Mouse (Mus musculus): Measurements from ENCODE around the gene Eif2s1. TPM values are rescaled to one million over a fixed set of nuclear protein-coding genes. Genes with fewer than 3 reads are reported as not detected.

Eif2s1 gene
- polyA plus RNA-seq, 1 experiment from 2014 or later = 199 TPM

DNA sequence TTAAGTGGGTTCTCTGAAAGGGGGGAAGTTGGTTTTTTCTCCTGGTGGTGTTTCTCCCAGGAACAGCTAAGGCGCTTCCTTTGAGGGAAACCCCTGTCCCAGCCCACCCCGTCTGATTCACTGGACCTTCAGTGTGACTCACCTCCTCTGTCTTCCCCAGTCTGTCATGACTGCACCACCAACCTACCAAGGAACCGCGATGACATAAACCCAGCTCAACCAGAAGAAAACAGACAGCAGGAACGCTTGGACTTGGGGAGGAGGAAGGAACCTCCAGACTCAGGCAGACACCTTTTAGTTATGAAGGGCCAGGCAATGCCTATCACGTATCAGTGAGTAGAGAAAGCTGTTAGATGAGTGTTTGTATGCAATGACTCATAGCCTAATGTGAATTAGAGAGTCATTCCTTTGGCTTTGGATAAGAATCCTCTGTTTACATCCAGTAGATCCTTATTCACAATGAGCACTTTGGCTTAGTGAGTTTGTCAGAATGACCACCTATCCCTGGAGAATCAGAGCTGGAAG is 46.5 kb downstream of the Eif2s1 start:
- Histone ChIP-seq H3K4me1 (ENCODE audit: control insufficient read depth, insufficient read depth, low read length) (peaks cover 23% of the 10 kb centered on the region), H3K4me2 (ENCODE audit: low read depth, low read length) (no peak overlapping the region), H3K36me3 (ENCODE audit: control insufficient read depth, insufficient read depth, low read length) (no peaks in the 10 kb centered on the region), H3K27ac (ENCODE audit: low read length) (no peak overlapping the region), H3K27me3 (ENCODE audit: control insufficient read depth, insufficient read depth, low read length) (peaks cover 17% of the 10 kb centered on the region; the same call in 1 of the 2 replicates), H3K4me3 (replicated peaks; ENCODE audit: low read length) (no peak overlapping the region), H3K9ac (ENCODE audit: low read length) (no peak overlapping the region), H3K9me3 (replicated peaks; ENCODE audit: control insufficient read depth, low read length) (no peaks in the 10 kb centered on the region; the same call in 1 of the 2 replicates)
- ATAC-seq (ENCODE audit: insufficient read depth, low FRiP score) = no peak
- WGBS = 63% methylated on average over 6 of the region's 6 CpGs

DNA sequence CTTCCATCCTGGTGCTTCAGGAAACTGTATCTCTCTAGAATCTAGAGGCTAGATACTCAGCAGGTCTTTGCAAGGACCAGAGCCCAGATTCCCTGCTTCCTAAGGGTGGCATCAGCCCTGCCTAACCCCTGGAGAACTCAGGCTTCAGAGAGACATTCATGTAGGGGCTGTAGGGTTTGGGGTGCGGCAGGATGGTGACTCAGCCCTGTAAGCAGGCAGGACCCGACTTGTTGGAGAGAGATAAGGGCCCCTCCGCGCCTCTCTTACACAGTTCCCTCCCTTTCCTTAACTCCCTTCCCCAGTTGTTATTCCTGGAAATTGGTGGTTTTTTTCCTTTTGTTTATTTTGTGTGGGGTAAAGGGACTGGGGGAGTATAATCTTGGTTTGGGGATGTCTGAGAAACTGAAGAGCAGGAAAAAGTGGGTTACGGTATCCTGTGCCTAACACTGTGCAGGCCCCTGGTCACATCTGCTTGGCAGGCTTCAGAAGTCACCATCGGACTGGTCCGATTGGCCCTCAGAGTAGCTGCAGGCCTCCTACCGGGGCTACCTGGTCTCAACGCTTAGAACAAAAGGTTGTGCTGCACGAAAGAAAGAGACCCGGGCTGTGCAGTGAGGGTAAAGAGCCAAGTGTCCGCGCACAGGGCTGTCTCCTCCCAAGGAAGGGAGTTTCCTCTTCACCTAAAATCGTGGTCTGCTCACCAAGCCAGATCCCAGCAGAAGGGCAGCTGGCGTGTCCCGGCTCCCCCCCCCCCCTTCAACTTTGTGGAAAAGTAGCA is 49.3 kb downstream of the Eif2s1 start:
- Histone ChIP-seq H3K9me3 (replicated peaks; ENCODE audit: control insufficient read depth, low read length) (no peaks in the 10 kb centered on the region; the same call in 1 of the 2 replicates), H3K4me2 (ENCODE audit: low read depth, low read length) (peak overlapping the region; percentile 78), H3K36me3 (ENCODE audit: control insufficient read depth, insufficient read depth, low read length) (no peaks in the 10 kb centered on the region), H3K4me3 (replicated peaks; ENCODE audit: low read length) (peak overlapping the region; percentile 44), H3K27ac (ENCODE audit: low read length) (peak overlapping the region; percentile 89), H3K4me1 (ENCODE audit: control insufficient read depth, insufficient read depth, low read length) (peaks cover 23% of the 10 kb centered on the region), H3K9ac (ENCODE audit: low read length) (peak overlapping the region; percentile 64), H3K27me3 (ENCODE audit: control insufficient read depth, insufficient read depth, low read length) (peaks cover 17% of the 10 kb centered on the region; the same call in 1 of the 2 replicates)
- 15% methylated on average over 16 of the region's 16 CpGs for WGBS
- peak; percentile 86 for ATAC-seq (ENCODE audit: insufficient read depth, low FRiP score)

GRCm38 (mm10) chr12:78911707-78912417 is 50.2 kb downstream of the Eif2s1 start:
- Histone ChIP-seq H3K4me2 (ENCODE audit: low read depth, low read length) (peak overlapping the region; percentile 78), H3K27me3 (ENCODE audit: control insufficient read depth, insufficient read depth, low read length) (peaks cover 17% of the 10 kb centered on the region; the same call in 1 of the 2 replicates), H3K9ac (ENCODE audit: low read length) (peak overlapping the region; percentile 64), H3K4me3 (replicated peaks; ENCODE audit: low read length) (peak overlapping the region; percentile 44), H3K9me3 (replicated peaks; ENCODE audit: control insufficient read depth, low read length) (no peaks in the 10 kb centered on the region; the same call in 1 of the 2 replicates), H3K36me3 (ENCODE audit: control insufficient read depth, insufficient read depth, low read length) (no peaks in the 10 kb centered on the region), H3K4me1 (ENCODE audit: control insufficient read depth, insufficient read depth, low read length) (peaks cover 19% of the 10 kb centered on the region), H3K27ac (ENCODE audit: low read length) (peak overlapping the region; percentile 89)
- WGBS = 2% methylated on average over 37 of the region's 37 CpGs
- peak; percentile 77; the same call in 1 of the 2 replicates for ATAC-seq (ENCODE audit: insufficient read depth, low FRiP score)

- Histone ChIP-seq H3K36me3 (ENCODE audit: control insufficient read depth, insufficient read depth, low read length) (no peaks in the 10 kb centered on the region), H3K9me3 (replicated peaks; ENCODE audit: control insufficient read depth, low read length) (no peaks in the 10 kb centered on the region), H3K4me3 (replicated peaks; ENCODE audit: low read length) (no peak overlapping the region), H3K27me3 (ENCODE audit: control insufficient read depth, insufficient read depth, low read length) (peaks cover 10% of the 10 kb centered on the region; the same call in 1 of the 2 replicates), H3K4me1 (ENCODE audit: control insufficient read depth, insufficient read depth, low read length) (peaks cover 26% of the 10 kb centered on the region), H3K9ac (ENCODE audit: low read length) (no peak overlapping the region), H3K4me2 (ENCODE audit: low read depth, low read length) (no peak overlapping the region), H3K27ac (ENCODE audit: low read length) (no peak overlapping the region)
- no peak for ATAC-seq (ENCODE audit: insufficient read depth, low FRiP score)
- 74% methylated on average over 4 of the region's 4 CpGs for WGBS
These were observed 52.8 kb downstream of the Eif2s1 start for GRCm38 (mm10) chr12:78914458-78914857.

DNA sequence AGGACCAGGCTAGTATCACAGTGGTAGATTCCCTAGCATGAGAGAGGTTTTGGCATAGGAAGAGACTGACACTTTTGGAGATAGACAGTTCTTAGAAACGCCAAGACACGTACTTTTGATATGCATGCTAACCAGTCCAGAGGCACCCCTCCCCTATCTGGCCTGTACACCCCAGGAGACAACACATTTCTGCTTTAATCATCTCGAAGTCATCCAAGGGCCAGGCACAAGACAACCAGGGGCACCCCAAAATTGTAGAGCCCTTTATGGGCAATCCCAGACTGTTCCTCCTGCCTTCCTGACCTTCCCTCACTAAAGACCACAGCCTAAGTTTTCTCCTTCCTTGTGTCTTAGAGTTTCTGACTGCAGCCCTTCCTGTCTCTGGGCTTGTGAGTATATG is 53.9 kb downstream of the Eif2s1 start:
- Histone ChIP-seq H3K9ac (ENCODE audit: low read length) (no peak overlapping the region), H3K9me3 (replicated peaks; ENCODE audit: control insufficient read depth, low read length) (no peaks in the 10 kb centered on the region), H3K4me2 (ENCODE audit: low read depth, low read length) (no peak overlapping the region), H3K4me3 (replicated peaks; ENCODE audit: low read length) (no peak overlapping the region), H3K4me1 (ENCODE audit: control insufficient read depth, insufficient read depth, low read length) (peaks cover 24% of the 10 kb centered on the region), H3K27me3 (ENCODE audit: control insufficient read depth, insufficient read depth, low read length) (peaks cover 8% of the 10 kb centered on the region; the same call in 1 of the 2 replicates), H3K36me3 (ENCODE audit: control insufficient read depth, insufficient read depth, low read length) (no peaks in the 10 kb centered on the region), H3K27ac (ENCODE audit: low read length) (no peak overlapping the region)
- ATAC-seq (ENCODE audit: insufficient read depth, low FRiP score) = no peak
- WGBS = 69% methylated on average over 3 of the region's 3 CpGs

GRCm38 (mm10) chr12:78916278-78916677 is 54.7 kb downstream of the Eif2s1 start:
- Histone ChIP-seq H3K4me2 (ENCODE audit: low read depth, low read length) (no peak overlapping the region), H3K4me3 (replicated peaks; ENCODE audit: low read length) (no peak overlapping the region), H3K9ac (ENCODE audit: low read length) (no peak overlapping the region), H3K36me3 (ENCODE audit: control insufficient read depth, insufficient read depth, low read length) (no peaks in the 10 kb centered on the region), H3K9me3 (replicated peaks; ENCODE audit: control insufficient read depth, low read length) (no peaks in the 10 kb centered on the region), H3K4me1 (ENCODE audit: control insufficient read depth, insufficient read depth, low read length) (peaks cover 17% of the 10 kb centered on the region), H3K27me3 (ENCODE audit: control insufficient read depth, insufficient read depth, low read length) (peaks cover 5% of the 10 kb centered on the region; the same call in 1 of the 2 replicates), H3K27ac (ENCODE audit: low read length) (no peak overlapping the region)
- no peak for ATAC-seq (ENCODE audit: insufficient read depth, low FRiP score)
- 73% methylated on average over 3 of the region's 3 CpGs for WGBS

GRCm38 (mm10) chr12:78918227-78919078 is 56.8 kb downstream of the Eif2s1 start:
- 15% methylated on average over 11 of the region's 11 CpGs for WGBS
- no peaks in the 10 kb centered on the region for H3K36me3 ChIP-seq (ENCODE audit: control insufficient read depth, insufficient read depth, low read length)
- H3K9ac ChIP-seq (ENCODE audit: low read length) = 0 out of 2 replicates have a peak overlapping the region, but pooled peaks have one; percentile 16
- peak; percentile 48; the same call in 1 of the 2 replicates for ATAC-seq (ENCODE audit: insufficient read depth, low FRiP score)
- peak overlapping the region; percentile 46 for H3K4me2 ChIP-seq (ENCODE audit: low read depth, low read length)
- no peak overlapping the region for H3K27ac ChIP-seq (ENCODE audit: low read length)
- H3K4me3 ChIP-seq (replicated peaks; ENCODE audit: low read length) = no peak overlapping the region
- H3K9me3 ChIP-seq (replicated peaks; ENCODE audit: control insufficient read depth, low read length) = no peaks in the 10 kb centered on the region
- peaks cover 8% of the 10 kb centered on the region for H3K4me1 ChIP-seq (ENCODE audit: control insufficient read depth, insufficient read depth, low read length)
- no peaks in the 10 kb centered on the region for H3K27me3 ChIP-seq (ENCODE audit: control insufficient read depth, insufficient read depth, low read length)

- 26% methylated on average over 16 of the region's 16 CpGs for WGBS
- peak; percentile 77; the same call in 1 of the 2 replicates for ATAC-seq (ENCODE audit: insufficient read depth, low FRiP score)
- H3K4me3 ChIP-seq (replicated peaks; ENCODE audit: low read length) = no peak overlapping the region
These were observed 57.6 kb downstream of the Eif2s1 start for GRCm38 (mm10) chr12:78919079-78919712.

More at GRCm38 (mm10) chr12:78919079-78919712, 57.6 kb downstream of the Eif2s1 start:
- Histone ChIP-seq H3K27me3 (ENCODE audit: control insufficient read depth, insufficient read depth, low read length) (no peaks in the 10 kb centered on the region), H3K36me3 (ENCODE audit: control insufficient read depth, insufficient read depth, low read length) (no peaks in the 10 kb centered on the region), H3K4me1 (ENCODE audit: control insufficient read depth, insufficient read depth, low read length) (peaks cover 8% of the 10 kb centered on the region), H3K9me3 (replicated peaks; ENCODE audit: control insufficient read depth, low read length) (no peaks in the 10 kb centered on the region), H3K4me2 (ENCODE audit: low read depth, low read length) (peak overlapping the region; percentile 46), H3K9ac (ENCODE audit: low read length) (no peak overlapping the region), H3K27ac (ENCODE audit: low read length) (no peak overlapping the region)
